Mouse (Mus musculus): Measurements from ENCODE around the gene Grk2. TPM values are rescaled to one million over a fixed set of nuclear protein-coding genes. Genes with fewer than 3 reads are reported as not detected.

Gene Grk2
- polyA plus RNA-seq, 1 experiment from 2014 or later, result 15.5 TPM

DNA sequence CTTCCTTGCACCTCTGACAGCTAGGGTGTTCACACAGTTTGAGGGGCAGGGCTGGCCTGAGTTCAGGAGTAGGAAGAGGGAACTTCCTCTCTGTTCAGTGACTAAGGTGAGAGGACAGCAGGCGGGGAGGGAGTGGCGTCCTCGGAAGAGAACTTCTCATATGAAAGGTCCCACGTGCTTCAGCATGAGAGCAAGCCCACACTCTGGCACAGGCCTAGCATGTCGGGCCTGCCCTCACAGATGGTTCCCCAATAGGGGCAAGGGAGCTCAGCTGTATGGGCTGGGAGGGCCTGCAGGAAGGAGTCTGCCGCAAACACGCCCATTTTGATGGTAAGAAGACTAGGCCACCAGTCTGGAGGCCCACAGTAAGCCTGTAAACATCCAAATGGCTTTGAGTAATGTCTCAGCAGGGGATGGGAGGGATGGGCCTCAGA, 5.7 kb downstream of the Grk2 start:
- H3K36me3 ChIP-seq (ENCODE audit: control insufficient read depth, insufficient read depth), result no peaks in the 10 kb centered on the region
- H3K27me3 ChIP-seq (ENCODE audit: control insufficient read depth, insufficient read depth, low read length), result no peaks in the 10 kb centered on the region
- no peaks in the 10 kb centered on the region for H3K9me3 ChIP-seq (replicated peaks; ENCODE audit: control insufficient read depth, low read length)
- peak overlapping the region; percentile 44 for H3K9ac ChIP-seq (ENCODE audit: low read length)
- no peak overlapping the region for H3K4me3 ChIP-seq (ENCODE audit: low read length)
- 56% methylated on average over 7 of the region's 7 CpGs for WGBS
- H3K4me1 ChIP-seq (ENCODE audit: control insufficient read depth, insufficient read depth, low read length), result peaks cover 56% of the 10 kb centered on the region
- ATAC-seq (replicated peaks; ENCODE audit: extremely low read depth, insufficient read depth, low FRiP score), result peak; percentile 41; the same call in 1 of the 2 replicates
- peak overlapping the region; percentile 66; the same call in 1 of the 2 replicates for H3K4me2 ChIP-seq (ENCODE audit: low read depth, low read length)
- H3K27ac ChIP-seq (ENCODE audit: low read length), result peak overlapping the region; percentile 85

DNA sequence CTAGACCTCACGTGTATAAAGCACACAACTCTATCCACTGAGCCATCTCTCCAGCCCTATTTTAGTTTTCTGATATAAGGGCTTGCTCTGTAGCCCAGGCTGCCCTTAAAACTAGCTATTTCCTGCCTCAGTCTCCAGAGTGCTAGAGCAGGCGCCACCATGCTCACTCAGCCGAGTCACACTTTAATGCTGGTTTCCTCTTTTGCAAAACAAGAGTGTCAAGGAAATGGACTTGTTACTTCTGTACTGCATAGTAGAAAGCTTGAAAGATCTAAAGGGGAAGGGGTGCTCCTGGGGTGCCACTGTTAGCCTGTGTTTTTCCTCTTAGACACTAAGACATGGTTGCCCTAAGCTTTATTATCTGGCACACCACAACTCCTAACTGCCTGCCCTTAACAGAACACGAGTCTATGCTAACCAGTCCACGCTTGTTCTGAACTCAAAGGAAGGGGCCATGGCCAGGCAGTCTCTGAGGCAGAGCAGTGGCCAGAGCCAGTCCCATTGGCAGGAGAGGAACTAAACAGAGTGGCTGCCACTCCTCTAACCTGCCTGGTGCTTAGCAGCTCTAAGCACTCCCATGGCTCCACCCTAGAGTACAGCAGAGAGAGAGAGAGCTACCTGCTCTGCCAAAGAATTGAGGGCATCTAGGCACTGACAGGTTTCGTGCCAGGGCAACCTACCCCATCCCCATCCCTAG, 6.3 kb downstream of the Grk2 start:
- H3K27ac ChIP-seq (ENCODE audit: low read length), result peak overlapping the region; percentile 85
- H3K27me3 ChIP-seq (ENCODE audit: control insufficient read depth, insufficient read depth, low read length), result no peaks in the 10 kb centered on the region
- H3K4me2 ChIP-seq (ENCODE audit: low read depth, low read length), result no peak overlapping the region
- peaks cover 50% of the 10 kb centered on the region for H3K4me1 ChIP-seq (ENCODE audit: control insufficient read depth, insufficient read depth, low read length)
- H3K36me3 ChIP-seq (ENCODE audit: control insufficient read depth, insufficient read depth), result no peaks in the 10 kb centered on the region
- no peak overlapping the region for H3K4me3 ChIP-seq (ENCODE audit: low read length)
- H3K9me3 ChIP-seq (replicated peaks; ENCODE audit: control insufficient read depth, low read length), result no peaks in the 10 kb centered on the region
- WGBS, result 69% methylated on average over 6 of the region's 6 CpGs
- no peak for ATAC-seq (replicated peaks; ENCODE audit: extremely low read depth, insufficient read depth, low FRiP score)
- H3K9ac ChIP-seq (ENCODE audit: low read length), result peak overlapping the region; percentile 44; the same call in 1 of the 2 replicates

DNA sequence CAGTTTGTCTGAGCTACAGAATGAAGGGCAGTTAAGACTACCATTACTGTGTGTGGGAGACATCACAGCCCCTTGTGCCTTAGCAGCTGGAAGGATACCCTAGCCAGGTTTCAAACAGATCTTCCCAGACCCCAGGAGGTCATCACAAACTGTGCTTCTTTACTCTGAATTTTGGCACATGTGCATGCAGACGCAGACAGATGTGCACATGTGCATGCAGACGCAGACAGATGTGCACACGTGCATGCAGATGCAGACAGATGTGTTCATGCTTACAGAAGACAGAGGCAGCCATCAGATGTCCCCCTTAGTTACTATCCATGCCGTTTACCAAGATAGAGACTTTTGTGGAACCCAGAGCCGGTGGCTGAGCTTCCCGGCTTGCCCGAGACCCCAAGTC, 6.9 kb downstream of the Grk2 start:
- 90% methylated on average over 7 of the region's 7 CpGs for WGBS
- H3K4me3 ChIP-seq (ENCODE audit: low read length), result no peak overlapping the region
- H3K27me3 ChIP-seq (ENCODE audit: control insufficient read depth, insufficient read depth, low read length), result no peaks in the 10 kb centered on the region
- H3K9ac ChIP-seq (ENCODE audit: low read length), result no peak overlapping the region
- ATAC-seq (replicated peaks; ENCODE audit: extremely low read depth, insufficient read depth, low FRiP score), result no peak
- H3K27ac ChIP-seq (ENCODE audit: low read length), result peak overlapping the region; percentile 85
- no peaks in the 10 kb centered on the region for H3K36me3 ChIP-seq (ENCODE audit: control insufficient read depth, insufficient read depth)
- H3K4me1 ChIP-seq (ENCODE audit: control insufficient read depth, insufficient read depth, low read length), result peaks cover 44% of the 10 kb centered on the region
- no peak overlapping the region for H3K4me2 ChIP-seq (ENCODE audit: low read depth, low read length)
- no peaks in the 10 kb centered on the region for H3K9me3 ChIP-seq (replicated peaks; ENCODE audit: control insufficient read depth, low read length)

DNA sequence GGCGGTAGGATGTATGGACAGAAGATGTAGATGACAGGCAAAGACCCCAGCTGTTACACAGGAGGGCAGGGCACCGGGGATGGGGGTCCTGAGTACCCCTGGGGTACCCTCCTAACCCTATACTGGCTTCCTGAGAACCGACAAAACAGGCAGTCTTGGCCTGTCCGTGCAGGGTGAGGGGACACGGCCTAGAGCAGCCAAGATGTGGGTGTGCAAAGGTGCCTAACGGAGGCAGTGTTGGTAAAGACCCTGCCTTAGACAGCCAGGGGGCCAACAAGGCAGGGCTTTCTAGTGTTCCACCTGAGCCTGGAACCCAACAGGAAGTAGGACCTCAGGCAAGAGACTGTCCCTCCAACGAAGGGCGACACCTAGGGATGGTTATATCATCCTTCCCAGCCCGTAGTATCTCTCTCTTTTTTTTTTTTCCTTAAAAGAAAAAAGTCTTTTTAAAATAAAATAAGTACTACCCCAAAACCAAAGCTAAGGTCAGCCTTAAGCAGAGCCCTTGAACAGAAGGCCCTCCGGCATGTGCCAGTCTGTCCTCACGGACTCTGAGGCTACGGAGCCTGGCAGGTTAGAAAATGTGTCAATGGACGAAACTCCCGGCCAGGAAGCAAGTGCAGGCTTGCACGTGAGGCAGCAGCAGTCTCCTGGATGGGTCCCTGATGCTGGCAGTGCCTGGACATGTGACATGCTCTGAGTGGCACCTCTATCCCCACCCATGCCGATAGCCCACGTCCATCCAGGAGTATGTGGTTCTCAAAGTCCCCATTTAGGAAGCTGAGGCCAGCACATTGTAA, 7.5 kb downstream of the Grk2 start:
- no peak for ATAC-seq (replicated peaks; ENCODE audit: extremely low read depth, insufficient read depth, low FRiP score)
- H3K4me1 ChIP-seq (ENCODE audit: control insufficient read depth, insufficient read depth, low read length), result peaks cover 40% of the 10 kb centered on the region

DNA sequence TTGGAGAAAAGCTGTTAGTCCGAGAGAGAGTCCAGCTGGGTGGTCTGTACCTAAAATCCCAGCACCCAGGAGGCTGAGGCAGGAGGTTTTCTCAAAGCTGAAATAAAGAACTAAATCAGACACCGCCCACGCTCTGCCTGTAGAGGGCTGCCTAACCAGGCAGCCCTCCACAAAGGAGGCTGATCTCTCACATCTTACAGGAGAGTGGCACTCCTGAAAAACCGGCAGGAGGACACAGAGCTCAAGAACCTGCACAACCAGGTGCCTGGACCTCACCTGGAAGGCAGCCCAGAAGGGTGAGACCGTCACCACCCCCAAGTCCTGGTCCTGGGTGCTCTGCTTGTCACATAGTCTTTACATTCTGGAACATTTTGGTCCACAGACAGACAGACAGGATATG, 8.2 kb downstream of the Grk2 start:
- H3K4me1 ChIP-seq (ENCODE audit: control insufficient read depth, insufficient read depth, low read length), result peaks cover 33% of the 10 kb centered on the region
- no peak overlapping the region for H3K4me2 ChIP-seq (ENCODE audit: low read depth, low read length)
- no peaks in the 10 kb centered on the region for H3K27me3 ChIP-seq (ENCODE audit: control insufficient read depth, insufficient read depth, low read length)
- no peak for ATAC-seq (replicated peaks; ENCODE audit: extremely low read depth, insufficient read depth, low FRiP score)
- H3K36me3 ChIP-seq (ENCODE audit: control insufficient read depth, insufficient read depth), result peaks cover 2% of the 10 kb centered on the region
- H3K9ac ChIP-seq (ENCODE audit: low read length), result no peak overlapping the region
- WGBS, result 83% methylated on average over 5 of the region's 5 CpGs
- H3K4me3 ChIP-seq (ENCODE audit: low read length), result no peak overlapping the region
- no peaks in the 10 kb centered on the region for H3K9me3 ChIP-seq (replicated peaks; ENCODE audit: control insufficient read depth, low read length)
- H3K27ac ChIP-seq (ENCODE audit: low read length), result no peak overlapping the region

More for the DNA sequence above, 7.5 kb downstream of the Grk2 start:
- H3K4me3 ChIP-seq (ENCODE audit: low read length), result no peak overlapping the region
- H3K27ac ChIP-seq (ENCODE audit: low read length), result no peak overlapping the region
- no peak overlapping the region for H3K4me2 ChIP-seq (ENCODE audit: low read depth, low read length)
- H3K36me3 ChIP-seq (ENCODE audit: control insufficient read depth, insufficient read depth), result no peaks in the 10 kb centered on the region
- H3K9me3 ChIP-seq (replicated peaks; ENCODE audit: control insufficient read depth, low read length), result no peaks in the 10 kb centered on the region
- 79% methylated on average over 17 of the region's 17 CpGs for WGBS
- no peaks in the 10 kb centered on the region for H3K27me3 ChIP-seq (ENCODE audit: control insufficient read depth, insufficient read depth, low read length)
- H3K9ac ChIP-seq (ENCODE audit: low read length), result no peak overlapping the region

DNA sequence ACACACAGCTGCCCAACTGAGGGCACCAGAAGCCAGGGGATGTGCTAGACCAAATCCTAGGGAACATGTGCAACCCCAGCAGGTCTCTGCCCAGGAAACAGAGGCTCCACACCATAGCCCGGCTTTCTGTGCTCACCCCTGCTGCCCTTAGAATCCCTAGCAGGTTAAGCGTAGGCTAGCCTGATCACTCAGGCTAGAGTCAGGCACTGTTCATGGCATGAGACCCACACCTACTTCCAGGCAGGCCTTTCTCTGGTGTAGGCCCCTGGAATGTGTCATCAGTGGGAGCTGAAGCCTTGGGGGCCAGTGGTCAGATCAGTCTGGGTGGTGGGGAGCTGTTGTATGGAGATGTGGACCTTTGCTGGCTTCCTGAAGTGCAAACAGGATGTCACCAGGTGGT, 9.4 kb downstream of the Grk2 start:
- no peak for ATAC-seq (replicated peaks; ENCODE audit: extremely low read depth, insufficient read depth, low FRiP score)
- H3K4me3 ChIP-seq (ENCODE audit: low read length), result no peak overlapping the region
- 0 out of 2 replicates have a peak overlapping the region, but pooled peaks have one; percentile 7 for H3K9ac ChIP-seq (ENCODE audit: low read length)
- H3K9me3 ChIP-seq (replicated peaks; ENCODE audit: control insufficient read depth, low read length), result no peaks in the 10 kb centered on the region
- peaks cover 15% of the 10 kb centered on the region for H3K36me3 ChIP-seq (ENCODE audit: control insufficient read depth, insufficient read depth)
- WGBS, result 81% methylated on average over 2 of the region's 2 CpGs
- peak overlapping the region; percentile 32; the same call in 1 of the 2 replicates for H3K27ac ChIP-seq (ENCODE audit: low read length)
- peaks cover 21% of the 10 kb centered on the region for H3K4me1 ChIP-seq (ENCODE audit: control insufficient read depth, insufficient read depth, low read length)
- no peaks in the 10 kb centered on the region for H3K27me3 ChIP-seq (ENCODE audit: control insufficient read depth, insufficient read depth, low read length)
- no peak overlapping the region for H3K4me2 ChIP-seq (ENCODE audit: low read depth, low read length)

DNA sequence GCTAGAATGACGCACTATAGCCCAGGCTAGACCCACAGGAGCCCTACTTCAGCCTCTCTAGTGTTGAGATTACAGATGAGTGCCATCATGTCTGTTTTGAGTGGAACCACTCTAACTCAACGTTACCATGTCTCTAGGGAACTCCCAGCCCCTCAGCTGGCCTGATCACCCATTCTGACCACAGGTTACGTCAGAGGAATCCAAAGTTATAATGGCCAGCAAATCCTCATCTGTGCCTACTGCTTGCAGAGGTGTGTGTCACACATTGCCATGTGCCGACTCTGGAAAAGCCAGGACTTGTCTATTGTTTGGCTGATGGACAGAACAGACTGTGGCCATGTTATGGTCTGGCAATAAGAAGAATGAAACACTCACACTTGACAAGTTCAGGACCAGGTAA, 10.6 kb downstream of the Grk2 start:
- Histone ChIP-seq H3K4me1 (ENCODE audit: control insufficient read depth, insufficient read depth, low read length) (peaks cover 11% of the 10 kb centered on the region), H3K27ac (ENCODE audit: low read length) (no peak overlapping the region; the same call in 1 of the 2 replicates), H3K4me3 (ENCODE audit: low read length) (no peak overlapping the region), H3K9ac (ENCODE audit: low read length) (no peak overlapping the region), H3K9me3 (replicated peaks; ENCODE audit: control insufficient read depth, low read length) (no peaks in the 10 kb centered on the region), H3K27me3 (ENCODE audit: control insufficient read depth, insufficient read depth, low read length) (no peaks in the 10 kb centered on the region), H3K36me3 (ENCODE audit: control insufficient read depth, insufficient read depth) (peaks cover 23% of the 10 kb centered on the region), H3K4me2 (ENCODE audit: low read depth, low read length) (no peak overlapping the region)
- WGBS, result 81% methylated on average over 4 of the region's 4 CpGs
- ATAC-seq (replicated peaks; ENCODE audit: extremely low read depth, insufficient read depth, low FRiP score), result no peak

DNA sequence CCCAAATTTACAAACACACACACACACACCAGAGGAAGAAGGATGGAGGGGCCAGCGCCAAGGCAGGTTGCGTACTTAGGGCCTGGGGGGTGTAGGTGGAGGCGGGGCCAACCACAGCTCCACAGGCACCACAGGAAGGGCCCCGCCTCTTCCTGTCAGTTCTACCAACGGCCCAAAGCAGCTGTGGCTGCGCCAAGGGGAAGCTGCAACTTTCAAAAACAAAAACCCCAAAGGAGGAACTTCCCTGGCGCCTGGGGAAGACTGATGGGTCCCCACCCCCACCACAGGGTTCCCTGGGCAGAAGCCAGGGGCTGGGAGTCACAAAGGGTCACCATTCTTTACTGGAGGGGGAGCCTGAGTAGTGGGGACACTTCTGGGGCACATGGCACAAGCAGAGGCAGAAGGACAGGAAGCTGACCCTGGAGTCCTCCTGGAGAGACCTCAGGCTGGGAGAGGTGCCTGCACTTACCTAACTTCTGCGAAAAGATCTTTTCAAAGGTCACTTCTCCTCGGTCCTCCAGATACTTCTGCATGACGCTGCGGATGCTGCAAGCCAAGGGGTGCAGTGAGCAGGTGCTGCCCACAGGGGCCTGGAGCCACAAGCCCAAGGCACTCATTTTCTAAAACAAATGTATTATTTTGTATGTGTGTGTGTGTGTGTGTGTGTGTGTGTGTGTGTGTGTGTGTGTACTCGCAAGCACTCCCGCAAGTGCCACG, 11.5 kb downstream of the Grk2 start:
- H3K27me3 ChIP-seq (ENCODE audit: control insufficient read depth, insufficient read depth, low read length), result no peaks in the 10 kb centered on the region
- peaks cover 29% of the 10 kb centered on the region for H3K36me3 ChIP-seq (ENCODE audit: control insufficient read depth, insufficient read depth)
- ATAC-seq (replicated peaks; ENCODE audit: extremely low read depth, insufficient read depth, low FRiP score), result peak; percentile 75
- no peak overlapping the region for H3K4me3 ChIP-seq (ENCODE audit: low read length)
- H3K9me3 ChIP-seq (replicated peaks; ENCODE audit: control insufficient read depth, low read length), result no peaks in the 10 kb centered on the region
- 0 out of 2 replicates have a peak overlapping the region, but pooled peaks have one; percentile 12 for H3K4me2 ChIP-seq (ENCODE audit: low read depth, low read length)
- H3K4me1 ChIP-seq (ENCODE audit: control insufficient read depth, insufficient read depth, low read length), result peaks cover 4% of the 10 kb centered on the region
- WGBS, result 62% methylated on average over 14 of the region's 14 CpGs
- no peak overlapping the region for H3K9ac ChIP-seq (ENCODE audit: low read length)
- peak overlapping the region; percentile 78 for H3K27ac ChIP-seq (ENCODE audit: low read length)
